Mouse (Mus musculus): ENCODE measurements at regions not wholly inside any gene's neighbourhood (a gene's known extent, or its start where the extent isn't known, plus 50 kb on each side); places are given as distances from the start of the nearest gene placed in this dataset.
"Not testable (repeated sequence)": the region's sequence is repeated elsewhere in the genome, so short reads cannot be mapped to it uniquely, and the experiment has no call there.

GRCm38 (mm10) chr1:64381264-64381663, 151.2 kb upstream of the Creb1 start:
- Histone ChIP-seq H3K4me2 (no peak overlapping the region), H3K27ac (ENCODE audit: low read depth, low read length) (no peak overlapping the region), H3K4me3 (ENCODE audit: low read depth, low read length) (no peak overlapping the region), H3K9ac (ENCODE audit: low read depth, low read length) (no peak overlapping the region), H3K4me1 (replicated peaks; ENCODE audit: control insufficient read depth, insufficient read depth, low read length) (no peaks in the 10 kb centered on the region), H3K36me3 (ENCODE audit: control insufficient read depth, insufficient read depth, low read length) (no peaks in the 10 kb centered on the region), H3K9me3 (ENCODE audit: control insufficient read depth, low read length) (no peaks in the 10 kb centered on the region), H3K27me3 (replicated peaks; ENCODE audit: control insufficient read depth, insufficient read depth, low read length) (no peaks in the 10 kb centered on the region)
- no peak for ATAC-seq (replicated peaks; ENCODE audit: low FRiP score)
- DNase-seq (ENCODE audit: low spot score) = no peak
- WGBS = 41% methylated on average over 6 of the region's 6 CpGs

- not testable (repeated sequence) for H3K36me3 ChIP-seq (ENCODE audit: control insufficient read depth, insufficient read depth, low read length); H3K4me1 ChIP-seq (replicated peaks; ENCODE audit: control insufficient read depth, insufficient read depth, low read length); H3K27ac ChIP-seq (ENCODE audit: low read depth, low read length); ATAC-seq (replicated peaks; ENCODE audit: low FRiP score); H3K4me3 ChIP-seq (ENCODE audit: low read depth, low read length); H3K9me3 ChIP-seq (ENCODE audit: control insufficient read depth, low read length); DNase-seq (ENCODE audit: low spot score); H3K27me3 ChIP-seq (replicated peaks; ENCODE audit: control insufficient read depth, insufficient read depth, low read length); H3K4me2 ChIP-seq; H3K9ac ChIP-seq (ENCODE audit: low read depth, low read length)
- WGBS = 56% methylated on average over 1 of the region's 1 CpGs
Measured at GRCm38 (mm10) chr1:64376426-64376825, 156.0 kb upstream of the Creb1 start.

- WGBS = 55% methylated on average over 13 of the region's 13 CpGs
- no peak overlapping the region for H3K27ac ChIP-seq (ENCODE audit: low read depth, low read length)
- no peak for ATAC-seq (replicated peaks; ENCODE audit: low FRiP score)
Measured at GRCm38 (mm10) chr1:64374286-64375071, 158.0 kb upstream of the Creb1 start.

GRCm38 (mm10) chr1:64364095-64364494, 168.3 kb upstream of the Creb1 start:
- no peaks in the 10 kb centered on the region for H3K4me1 ChIP-seq (replicated peaks; ENCODE audit: control insufficient read depth, insufficient read depth, low read length)
- no peak overlapping the region for H3K4me2 ChIP-seq
- no peaks in the 10 kb centered on the region for H3K9me3 ChIP-seq (ENCODE audit: control insufficient read depth, low read length)
- DNase-seq (ENCODE audit: low spot score) (no peak), ATAC-seq (replicated peaks; ENCODE audit: low FRiP score) (no peak)
- no peak overlapping the region for H3K9ac ChIP-seq (ENCODE audit: low read depth, low read length)
- no peak overlapping the region for H3K4me3 ChIP-seq (ENCODE audit: low read depth, low read length)
- H3K36me3 ChIP-seq (ENCODE audit: control insufficient read depth, insufficient read depth, low read length) = no peaks in the 10 kb centered on the region
- 70% methylated on average over 1 of the region's 1 CpGs for WGBS
- H3K27me3 ChIP-seq (replicated peaks; ENCODE audit: control insufficient read depth, insufficient read depth, low read length) = no peaks in the 10 kb centered on the region
- H3K27ac ChIP-seq (ENCODE audit: low read depth, low read length) = no peak overlapping the region

More at GRCm38 (mm10) chr1:64374286-64375071, 158.0 kb upstream of the Creb1 start:
- H3K4me1 ChIP-seq (replicated peaks; ENCODE audit: control insufficient read depth, insufficient read depth, low read length) = no peaks in the 10 kb centered on the region
- H3K4me2 ChIP-seq = no peak overlapping the region
- no peaks in the 10 kb centered on the region for H3K36me3 ChIP-seq (ENCODE audit: control insufficient read depth, insufficient read depth, low read length)
- H3K27me3 ChIP-seq (replicated peaks; ENCODE audit: control insufficient read depth, insufficient read depth, low read length) = no peaks in the 10 kb centered on the region
- H3K9me3 ChIP-seq (ENCODE audit: control insufficient read depth, low read length) = no peaks in the 10 kb centered on the region
- no peak for DNase-seq (ENCODE audit: low spot score)
- no peak overlapping the region for H3K9ac ChIP-seq (ENCODE audit: low read depth, low read length)
- no peak overlapping the region for H3K4me3 ChIP-seq (ENCODE audit: low read depth, low read length)

GRCm38 (mm10) chr1:64361959-64362638, 170.3 kb upstream of the Creb1 start:
- no peaks in the 10 kb centered on the region for H3K9me3 ChIP-seq (ENCODE audit: control insufficient read depth, low read length)
- H3K36me3 ChIP-seq (ENCODE audit: control insufficient read depth, insufficient read depth, low read length) = no peaks in the 10 kb centered on the region
- H3K27ac ChIP-seq (ENCODE audit: low read depth, low read length) = no peak overlapping the region
- H3K9ac ChIP-seq (ENCODE audit: low read depth, low read length) = no peak overlapping the region
- H3K4me2 ChIP-seq = no peak overlapping the region
- no peaks in the 10 kb centered on the region for H3K4me1 ChIP-seq (replicated peaks; ENCODE audit: control insufficient read depth, insufficient read depth, low read length)
- DNase-seq (ENCODE audit: low spot score) = no peak
- WGBS = 71% methylated on average over 4 of the region's 4 CpGs
- H3K27me3 ChIP-seq (replicated peaks; ENCODE audit: control insufficient read depth, insufficient read depth, low read length) = no peaks in the 10 kb centered on the region
- no peak overlapping the region for H3K4me3 ChIP-seq (ENCODE audit: low read depth, low read length)
- no peak for ATAC-seq (replicated peaks; ENCODE audit: low FRiP score)

- DNase-seq (ENCODE audit: low spot score) = no peak
- Histone ChIP-seq H3K27me3 (replicated peaks; ENCODE audit: control insufficient read depth, insufficient read depth, low read length) (no peaks in the 10 kb centered on the region), H3K9ac (ENCODE audit: low read depth, low read length) (no peak overlapping the region), H3K4me3 (ENCODE audit: low read depth, low read length) (no peak overlapping the region), H3K9me3 (ENCODE audit: control insufficient read depth, low read length) (no peaks in the 10 kb centered on the region), H3K36me3 (ENCODE audit: control insufficient read depth, insufficient read depth, low read length) (no peaks in the 10 kb centered on the region), H3K4me1 (replicated peaks; ENCODE audit: control insufficient read depth, insufficient read depth, low read length) (no peaks in the 10 kb centered on the region; the same call in 1 of the 2 replicates), H3K27ac (ENCODE audit: low read depth, low read length) (no peak overlapping the region), H3K4me2 (no peak overlapping the region)
- 78% methylated on average over 3 of the region's 3 CpGs for WGBS
- ATAC-seq (replicated peaks; ENCODE audit: low FRiP score) = no peak
Measured at GRCm38 (mm10) chr1:64343268-64343667, 189.2 kb upstream of the Creb1 start.

GRCm38 (mm10) chr1:64341596-64341995, 190.8 kb upstream of the Creb1 start:
- Histone ChIP-seq H3K9me3 (ENCODE audit: control insufficient read depth, low read length) (no peaks in the 10 kb centered on the region), H3K4me1 (replicated peaks; ENCODE audit: control insufficient read depth, insufficient read depth, low read length) (no peaks in the 10 kb centered on the region; the same call in 1 of the 2 replicates), H3K9ac (ENCODE audit: low read depth, low read length) (no peak overlapping the region), H3K27ac (ENCODE audit: low read depth, low read length) (no peak overlapping the region), H3K36me3 (ENCODE audit: control insufficient read depth, insufficient read depth, low read length) (no peaks in the 10 kb centered on the region), H3K4me2 (no peak overlapping the region), H3K4me3 (ENCODE audit: low read depth, low read length) (no peak overlapping the region), H3K27me3 (replicated peaks; ENCODE audit: control insufficient read depth, insufficient read depth, low read length) (no peaks in the 10 kb centered on the region)
- ATAC-seq (replicated peaks; ENCODE audit: low FRiP score) = no peak
- WGBS = 86% methylated on average over 6 of the region's 6 CpGs
- DNase-seq (ENCODE audit: low spot score) = no peak

- DNase-seq (ENCODE audit: low spot score) = no peak
- Histone ChIP-seq H3K36me3 (ENCODE audit: control insufficient read depth, insufficient read depth, low read length) (no peaks in the 10 kb centered on the region), H3K27me3 (replicated peaks; ENCODE audit: control insufficient read depth, insufficient read depth, low read length) (no peaks in the 10 kb centered on the region), H3K27ac (ENCODE audit: low read depth, low read length) (no peak overlapping the region), H3K9ac (ENCODE audit: low read depth, low read length) (no peak overlapping the region), H3K4me3 (ENCODE audit: low read depth, low read length) (no peak overlapping the region), H3K4me2 (no peak overlapping the region), H3K4me1 (replicated peaks; ENCODE audit: control insufficient read depth, insufficient read depth, low read length) (no peaks in the 10 kb centered on the region; the same call in 1 of the 2 replicates), H3K9me3 (ENCODE audit: control insufficient read depth, low read length) (no peaks in the 10 kb centered on the region)
- WGBS = 37% methylated on average over 9 of the region's 9 CpGs
- no peak for ATAC-seq (replicated peaks; ENCODE audit: low FRiP score)
Measured at GRCm38 (mm10) chr1:64338575-64338961, 193.9 kb upstream of the Creb1 start.
